Mouse (Mus musculus) cortical plate, adult 2 months (tissue): ENCODE measurements around the gene Pigw.
A peak's percentile ranks its signal among the peaks of the same experiment; 100 is the strongest.

Experiments used
- CTCF ChIP-seq: fragments of 200-500 bp; IDR thresholded peaks from 2 replicates; pipeline ENCODE4 v1.5.1; 2011; ENCODE audit warnings: mild to moderate bottlenecking, control low read depth, low read length; ENCODE audit not compliant: insufficient read depth; ENCODE audit errors: extremely low read depth
- POLR2A ChIP-seq: fragments of 200-500 bp; IDR thresholded peaks from 2 replicates; pipeline ENCODE4 v1.6.1; 2011; ENCODE audit warnings: mild to moderate bottlenecking, low read length, control low read depth; ENCODE audit not compliant: insufficient read depth; ENCODE audit errors: extremely low read depth

GRCm38 (mm10) chr11:84870337-84871043, 9.6 kb downstream of the Pigw start, which contains the start of gene Ggnbp2:
- TF ChIP-seq CTCF = no peak
- peak; percentile 69; the same call in 1 of the 2 replicates for TF ChIP-seq POLR2A
